Mouse (Mus musculus) left cerebral cortex, postnatal 10 days (tissue): ENCODE results near the gene Atg7. TPM values are rescaled to one million over a fixed set of nuclear protein-coding genes. Genes with fewer than 3 reads are reported as not detected.

ENCODE experiments used
- DNase-seq, 2 experiments: peaks; one replicate each; pipeline ENCODE4 v3.0.0; 2021 to 2022; ENCODE audit warnings: low spot score in 2 of 2, mixed read lengths in 1 of 2; ENCODE audit errors: extremely low spot score in 1 of 2
- intact Hi-C: fragments of 180-260 bp; cut with DNase I; formaldehyde crosslinking; loops from one replicate; pipeline ENCODE4 v1.15.1; 2025
- total RNA-seq, 2 experiments: library from RNA; stranded (reverse); gene quantifications; 2 replicates each; pipeline ENCODE4 v1.2.3; 2021

Gene Atg7
- total RNA-seq, 2 experiments from 2014 or later, result 23.6 to 24.6 TPM

- no peak for DNase-seq
- intact Hi-C loops, result no loop called here
Observed at GRCm38 (mm10) chr6:114901921-114902320, 259.0 kb downstream of the Atg7 start.

GRCm38 (mm10) chr6:114904233-114904632 lies 261.3 kb downstream of the Atg7 start:
- DNase-seq, result no peak
- intact Hi-C loops, result no loop called here

GRCm38 (mm10) chr6:114904818-114905217 lies 261.9 kb downstream of the Atg7 start:
- intact Hi-C loops, result no loop called here
- no peak for DNase-seq

- intact Hi-C loops, result no loop called here
- DNase-seq, result no peak
Observed at GRCm38 (mm10) chr6:114905253-114906028, 262.5 kb downstream of the Atg7 start.

- intact Hi-C loops, result no loop called here
- DNase-seq, result no peak
Observed at GRCm38 (mm10) chr6:114906209-114906608, 263.3 kb downstream of the Atg7 start.

GRCm38 (mm10) chr6:114907459-114907858 lies 264.6 kb downstream of the Atg7 start:
- intact Hi-C loops, result no loop called here

GRCm38 (mm10) chr6:114909801-114910200 lies 266.9 kb downstream of the Atg7 start:
- intact Hi-C loops, result no loop called here
- DNase-seq, result no peak

More at GRCm38 (mm10) chr6:114907459-114907858, 264.6 kb downstream of the Atg7 start:
- DNase-seq, result no peak

Other genes with a start within 250 kb of the Atg7 start
- gene Hrh1, start 245.2 kb upstream of the Atg7 start, total RNA-seq, result 10 to 100 TPM; 13.7 to 15.8 TPM